19 mouse cellular contexts compared by ENCODE assay signal in genomic region chr7:24661118-24661904, GRCm38 (mm10). TPM values are rescaled to one million over a fixed set of nuclear protein-coding genes. Genes with fewer than 3 reads are reported as not detected.
DNase-seq lines count a peak whose midpoint lies in the region; ATAC-seq and TF ChIP-seq lines count a peak whose summit lies in the region.
"Had no signal": no experiment of that assay in that cellular context is flagged by ENCODE, and none has a peak within 500 bp of the region (broad histone marks: within the 10 kb centered on the region; RNA-seq: fewer than 3 reads in every experiment).

No protein-coding gene starts in this region.

- no peaks in the 10 kb centered on the region for H3K79me2 ChIP-seq in MEL (ENCODE audit: control insufficient read depth, insufficient read depth, low read length, poor library complexity)

- no peak overlapping the region for H3K27ac ChIP-seq in liver, embryonic 13.5 days
- H3K27ac ChIP-seq in liver, embryonic 12.5 days: no peak overlapping the region
- H3K27ac ChIP-seq in MEL (ENCODE audit: control insufficient read depth, low read depth, low read length): peak overlapping the region; percentile 88
- H3K27ac ChIP-seq in liver, postnatal 0 days (ENCODE audit: low read depth): no peak overlapping the region
- H3K27ac ChIP-seq in intestine, postnatal 0 days (ENCODE audit: low read depth, low read length): no peak overlapping the region
- H3K27ac ChIP-seq: layer of hippocampus, adult 2 months had no signal

- H3K36me3 ChIP-seq in liver, embryonic 13.5 days: no peaks in the 10 kb centered on the region
- no peaks in the 10 kb centered on the region for H3K36me3 ChIP-seq in liver, embryonic 12.5 days
- H3K36me3 ChIP-seq in MEL (ENCODE audit: control insufficient read depth in 1 of 2, insufficient read depth in 2 of 2, low read length in 2 of 2): peaks cover 0 to 5% of the 10 kb centered on the region in 2 experiments; a peak in 2 of 4 replicates
- H3K36me3 ChIP-seq in liver, postnatal 0 days (replicated peaks; ENCODE audit: insufficient read depth, low read length): no peaks in the 10 kb centered on the region
- H3K36me3 ChIP-seq in intestine, postnatal 0 days (ENCODE audit: control insufficient read depth, insufficient read depth): no peaks in the 10 kb centered on the region

- peak in 1 of 2 experiments; percentile 26; a peak in 3 of 4 replicates for TF ChIP-seq EP300 in MEL (IDR thresholded peaks at IDR 0.05; ENCODE audit: low read depth in 1 of 2, low read length in 2 of 2)
- no peak for TF ChIP-seq EP300 in liver, postnatal 0 days (IDR thresholded peaks at IDR 0.05; ENCODE audit: low read depth)

- ATAC-seq in liver, embryonic 13.5 days (ENCODE audit: low read depth): no peak
- ATAC-seq in liver, embryonic 12.5 days: no peak
- no peak for ATAC-seq in liver, postnatal 0 days
- ATAC-seq in intestine, postnatal 0 days: no peak

- no peak overlapping the region for H3K4me3 ChIP-seq in liver, embryonic 13.5 days (replicated peaks)
- H3K4me3 ChIP-seq in liver, embryonic 12.5 days: no peak overlapping the region
- peak overlapping the region; percentile 53 to 62 for H3K4me3 ChIP-seq in MEL (ENCODE audit: control insufficient read depth in 1 of 2, insufficient read depth in 1 of 2, low read depth in 2 of 2, low read length in 2 of 2)
- H3K4me3 ChIP-seq in liver, postnatal 0 days (ENCODE audit: low read depth, low read length): no peak overlapping the region
- H3K4me3 ChIP-seq in intestine, postnatal 0 days (ENCODE audit: low read depth, low read length): no peak overlapping the region
- H3K4me3 ChIP-seq: layer of hippocampus, adult 2 months had no signal

- TF ChIP-seq RAD21 in MEL (IDR thresholded peaks at IDR 0.05; ENCODE audit: low read depth, low read length): no peak

- H3K4me1 ChIP-seq in liver, embryonic 13.5 days (replicated peaks): peaks cover 3% of the 10 kb centered on the region; the same call in 1 of the 2 replicates
- no peaks in the 10 kb centered on the region for H3K4me1 ChIP-seq in liver, embryonic 12.5 days
- H3K4me1 ChIP-seq in MEL (ENCODE audit: control insufficient read depth in 1 of 2, insufficient read depth in 2 of 2, low read length in 2 of 2): peaks cover 0 to 7% of the 10 kb centered on the region in 2 experiments; a peak in 2 of 4 replicates
- no peaks in the 10 kb centered on the region for H3K4me1 ChIP-seq in liver, postnatal 0 days (ENCODE audit: insufficient read depth)
- H3K4me1 ChIP-seq in intestine, postnatal 0 days (replicated peaks; ENCODE audit: control insufficient read depth, insufficient read depth, low read length): no peaks in the 10 kb centered on the region

- no peaks in the 10 kb centered on the region for H3K27me3 ChIP-seq in liver, embryonic 13.5 days
- H3K27me3 ChIP-seq in liver, embryonic 12.5 days (replicated peaks): 0 out of 2 replicates have a peak, but pooled peaks cover 5% of the 10 kb centered on the region
- no peaks in the 10 kb centered on the region for H3K27me3 ChIP-seq in MEL (ENCODE audit: control insufficient read depth in 1 of 2, insufficient read depth in 2 of 2, low read length in 2 of 2)
- no peaks in the 10 kb centered on the region for H3K27me3 ChIP-seq in liver, postnatal 0 days (ENCODE audit: insufficient read depth, low read length)
- H3K27me3 ChIP-seq in intestine, postnatal 0 days (replicated peaks; ENCODE audit: control insufficient read depth, insufficient read depth, low read length): no peaks in the 10 kb centered on the region

- H3K9me3 ChIP-seq in liver, embryonic 13.5 days (replicated peaks): no peaks in the 10 kb centered on the region
- H3K9me3 ChIP-seq in liver, embryonic 12.5 days (replicated peaks): no peaks in the 10 kb centered on the region
- no peaks in the 10 kb centered on the region for H3K9me3 ChIP-seq in MEL (replicated peaks; ENCODE audit: insufficient read depth, low read length)
- H3K9me3 ChIP-seq in liver, postnatal 0 days (ENCODE audit: low read length): no peaks in the 10 kb centered on the region
- no peaks in the 10 kb centered on the region for H3K9me3 ChIP-seq in intestine, postnatal 0 days (ENCODE audit: control insufficient read depth)

- peak in 1 of 2 experiments; percentile 46; a peak in 2 of 4 replicates for TF ChIP-seq POLR2A in MEL (IDR thresholded peaks at IDR 0.05; ENCODE audit: control insufficient read depth in 1 of 2, insufficient read depth in 1 of 2, low read depth in 1 of 2, low read length in 2 of 2, poor library complexity in 1 of 2)

- no peak for TF ChIP-seq CTCF in MEL (IDR thresholded peaks at IDR 0.05 in 2 of 3, conservative IDR thresholded peaks at IDR 0.05 in 1 of 3; ENCODE audit: control insufficient read depth in 1 of 3, insufficient read depth in 1 of 3, low read depth in 2 of 3, low read length in 3 of 3, poor library complexity in 1 of 3, severe bottlenecking in 1 of 3)
- no peak for TF ChIP-seq CTCF in liver, postnatal 0 days (IDR thresholded peaks at IDR 0.05; ENCODE audit: low read depth)
- no peak for TF ChIP-seq CTCF in intestine, postnatal 0 days (IDR thresholded peaks at IDR 0.05; ENCODE audit: low read depth)

- peak overlapping the region; percentile 31; the same call in 1 of the 2 replicates for H3K4me2 ChIP-seq in liver, embryonic 13.5 days
- H3K4me2 ChIP-seq in liver, embryonic 12.5 days: no peak overlapping the region
- peak overlapping the region; percentile 47 for H3K4me2 ChIP-seq in liver, postnatal 0 days (ENCODE audit: low read depth, low read length)
- H3K4me2 ChIP-seq in intestine, postnatal 0 days (replicated peaks; ENCODE audit: low read depth): no peak overlapping the region

- no peak overlapping the region for H3K9ac ChIP-seq in liver, embryonic 13.5 days
- no peak overlapping the region for H3K9ac ChIP-seq in liver, embryonic 12.5 days
- peak overlapping the region; percentile 62 for H3K9ac ChIP-seq in MEL (ENCODE audit: control insufficient read depth, low read depth, low read length, poor library complexity, severe bottlenecking)
- no peak overlapping the region for H3K9ac ChIP-seq in liver, postnatal 0 days (replicated peaks)
- H3K9ac ChIP-seq in intestine, postnatal 0 days (ENCODE audit: low read depth, low read length): no peak overlapping the region

- no peak for DNase-seq in liver, embryonic 13.5 days
- peak; percentile 91 for DNase-seq in MEL (ENCODE audit: low read depth, low spot score)
- no peak for DNase-seq in liver, postnatal 0 days
- DNase-seq in thymus, postnatal 0 days (ENCODE audit: low spot score): peak; percentile 72
- DNase-seq in frontal cortex, postnatal 14 days (ENCODE audit: low spot score in 2 of 2): no peak
- DNase-seq in left cerebral cortex, adult 8-10 months (ENCODE audit: low spot score in 2 of 2): no peak
- DNase-seq: adrenal gland, postnatal 25 days; cerebellum, adult 2 months; gastrocnemius, postnatal 25 days; heart, postnatal 4 days; kidney, adult 18-20 months; left cerebral cortex, postnatal 4 days; right cerebral cortex, postnatal 25 days had no signal

- 29% methylated on average over 17 of the region's 17 CpGs for WGBS in liver, embryonic 13.5 days (ENCODE audit: insufficient replicate concordance)
- 32% methylated on average over 17 of the region's 17 CpGs for WGBS in liver, embryonic 12.5 days (ENCODE audit: insufficient replicate concordance)
- WGBS in liver, postnatal 0 days (ENCODE audit: insufficient replicate concordance): 27% methylated on average over 17 of the region's 17 CpGs
- 60% methylated on average over 17 of the region's 17 CpGs for WGBS in intestine, postnatal 0 days

RNA-seq across cellular contexts. Expression of gene Tex101, which starts 15.2 kb away (rescaled TPM):
- polyA plus RNA-seq in liver, embryonic 13.5 days (2015; fragmentation: Nextera tagmentation; extraction: Ambion mirVana): not detected in 2 replicates
- polyA plus RNA-seq in liver, embryonic 12.5 days (2016; fragmentation: Nextera tagmentation; extraction: Ambion mirVana): not detected in 2 replicates
- total RNA-seq in MEL (2012; rRNA removed): 0.15 TPM in 1 of 2 replicates, not detected in the other
- under 1 TPM in 1 of 2 experiments, not detected in 1; 0.08 TPM for polyA plus RNA-seq in MEL (2012; ENCODE audit: insufficient read depth in 1 of 2, insufficient read length in 2 of 2, low read depth in 1 of 2, low replicate concordance in 2 of 2, missing spikeins in 1 of 2)
- not detected in 2 replicates for polyA plus RNA-seq in liver, postnatal 0 days (2015; fragmentation: Nextera tagmentation; extraction: Ambion mirVana)
- not detected in 2 replicates for polyA plus RNA-seq in thymus, postnatal 0 days (2015; fragmentation: Nextera tagmentation; extraction: Ambion mirVana)
- total RNA-seq in left cerebral cortex, adult 8-10 months (2022): not detected
- not detected in 2 replicates for polyA plus RNA-seq in intestine, postnatal 0 days (2015; fragmentation: Nextera tagmentation; extraction: Ambion mirVana)
- total RNA-seq: adrenal gland, postnatal 25 days; gastrocnemius, postnatal 25 days; heart, postnatal 4 days; layer of hippocampus, adult 2 months; left cerebral cortex, postnatal 4 days; midbrain, postnatal 0 days had no signal
- polyA plus RNA-seq: C2C12; cerebellum, adult 2 months; lung, embryonic 16.5 days; midbrain, postnatal 0 days had no signal

RNA-seq across cellular contexts. Expression of gene Lypd3, which starts 25.0 kb away (rescaled TPM):
- not detected in 2 replicates for polyA plus RNA-seq in liver, embryonic 13.5 days (2015; fragmentation: Nextera tagmentation; extraction: Ambion mirVana)
- not detected in 2 replicates for polyA plus RNA-seq in liver, embryonic 12.5 days (2016; fragmentation: Nextera tagmentation; extraction: Ambion mirVana)
- not detected in 2 replicates for total RNA-seq in MEL (2012; rRNA removed)
- polyA plus RNA-seq in MEL (2012; ENCODE audit: insufficient read depth in 1 of 2, insufficient read length in 2 of 2, low read depth in 1 of 2, low replicate concordance in 2 of 2, missing spikeins in 1 of 2): not detected
- not detected in 2 replicates for polyA plus RNA-seq in liver, postnatal 0 days (2015; fragmentation: Nextera tagmentation; extraction: Ambion mirVana)
- 1.8 and 2.2 TPM in 2 replicates for polyA plus RNA-seq in thymus, postnatal 0 days (2015; fragmentation: Nextera tagmentation; extraction: Ambion mirVana)
- total RNA-seq in left cerebral cortex, adult 8-10 months (2022): 1 to 10 TPM in 1 of 4 experiments, under 1 TPM in 3; 0.44 to 1.3 (median 0.63) TPM
- polyA plus RNA-seq in intestine, postnatal 0 days (2015; fragmentation: Nextera tagmentation; extraction: Ambion mirVana): 0.13 and 0.17 TPM in 2 replicates
- total RNA-seq: gastrocnemius, postnatal 25 days; heart, postnatal 4 days had no signal
- polyA plus RNA-seq: C2C12 had no signal

RNA-seq across cellular contexts. Expression of gene BC049730, which starts 47.7 kb away (rescaled TPM):
- not detected in 2 replicates for polyA plus RNA-seq in liver, embryonic 13.5 days (2015; fragmentation: Nextera tagmentation; extraction: Ambion mirVana)
- not detected in 2 replicates for polyA plus RNA-seq in liver, embryonic 12.5 days (2016; fragmentation: Nextera tagmentation; extraction: Ambion mirVana)
- not detected in 2 replicates for total RNA-seq in MEL (2012; rRNA removed)
- not detected for polyA plus RNA-seq in MEL (2012; ENCODE audit: insufficient read depth in 1 of 2, insufficient read length in 2 of 2, low read depth in 1 of 2, low replicate concordance in 2 of 2, missing spikeins in 1 of 2)
- polyA plus RNA-seq in liver, postnatal 0 days (2015; fragmentation: Nextera tagmentation; extraction: Ambion mirVana): not detected in 2 replicates
- polyA plus RNA-seq in thymus, postnatal 0 days (2015; fragmentation: Nextera tagmentation; extraction: Ambion mirVana): not detected in 2 replicates
- total RNA-seq in left cerebral cortex, adult 8-10 months (2022): not detected
- not detected in 2 replicates for polyA plus RNA-seq in intestine, postnatal 0 days (2015; fragmentation: Nextera tagmentation; extraction: Ambion mirVana)
- total RNA-seq: adrenal gland, postnatal 25 days; gastrocnemius, postnatal 25 days; heart, postnatal 4 days; layer of hippocampus, adult 2 months; left cerebral cortex, postnatal 4 days; midbrain, postnatal 0 days had no signal
- polyA plus RNA-seq: C2C12; cerebellum, adult 2 months; lung, embryonic 16.5 days; midbrain, postnatal 0 days had no signal

RNA-seq across cellular contexts. Expression of gene Phldb3, which starts 50.7 kb away (rescaled TPM):
- polyA plus RNA-seq in liver, embryonic 13.5 days (2015; fragmentation: Nextera tagmentation; extraction: Ambion mirVana): 0.08 and 0.09 TPM in 2 replicates
- 0.08 and 0.22 TPM in 2 replicates for polyA plus RNA-seq in liver, embryonic 12.5 days (2016; fragmentation: Nextera tagmentation; extraction: Ambion mirVana)
- total RNA-seq in MEL (2012; rRNA removed): 6.0 and 6.4 TPM in 2 replicates
- polyA plus RNA-seq in MEL (2012; ENCODE audit: insufficient read depth in 1 of 2, insufficient read length in 2 of 2, low read depth in 1 of 2, low replicate concordance in 2 of 2, missing spikeins in 1 of 2): 10 to 100 TPM in 1 of 2 experiments, not detected in 1; 10.8 TPM
- 0.12 and 0.25 TPM in 2 replicates for polyA plus RNA-seq in liver, postnatal 0 days (2015; fragmentation: Nextera tagmentation; extraction: Ambion mirVana)
- polyA plus RNA-seq in thymus, postnatal 0 days (2015; fragmentation: Nextera tagmentation; extraction: Ambion mirVana): 0.47 and 0.73 TPM in 2 replicates
- under 1 TPM in 3 of 4 experiments, not detected in 1; 0.13 to 0.39 (median 0.27) TPM for total RNA-seq in left cerebral cortex, adult 8-10 months (2022)
- polyA plus RNA-seq in intestine, postnatal 0 days (2015; fragmentation: Nextera tagmentation; extraction: Ambion mirVana): 0.65 and 0.85 TPM in 2 replicates
- polyA plus RNA-seq: midbrain, postnatal 0 days had no signal

Comparison
In these comparisons a context has a peak if more than half of its experiments do, and no peak if none do; other contexts are left out.
1. H3K4me2 ChIP-seq: peak in liver, embryonic 13.5 days (single experiment) and liver, postnatal 0 days (single experiment); none in liver, embryonic 12.5 days (single experiment) and intestine, postnatal 0 days (single experiment).
2. DNase-seq: peak in MEL (single experiment) and thymus, postnatal 0 days (single experiment); none in liver, embryonic 13.5 days (single experiment), liver, postnatal 0 days (single experiment), frontal cortex, postnatal 14 days (0 of 2) and left cerebral cortex, adult 8-10 months (0 of 2).
3. H3K4me3 ChIP-seq: peak in MEL (2 of 2); none in liver, embryonic 13.5 days (single experiment), liver, embryonic 12.5 days (single experiment), liver, postnatal 0 days (single experiment) and intestine, postnatal 0 days (single experiment).